Mouse (Mus musculus) monocyte, adult 2 months (primary cell): ENCODE measurements at regions not wholly inside any gene's neighbourhood (a gene's known extent, or its start where the extent isn't known, plus 50 kb on each side); places are given as distances from the start of the nearest gene placed in this dataset.

Experiments
- DNase-seq, 2 experiments: peaks; one replicate each; pipeline ENCODE4 v3.0.0; 2022; ENCODE audit warnings: low spot score in 2 of 2, low read depth in 1 of 2

GRCm38 (mm10) chr5:64727847-64728246 is 75.3 kb upstream of the Klf3 start:
- DNase-seq, result no peak

- DNase-seq, result no peak
Measured at GRCm38 (mm10) chr5:64732356-64732755, 70.8 kb upstream of the Klf3 start.

GRCm38 (mm10) chr5:64736985-64737384 is 66.2 kb upstream of the Klf3 start:
- no peak for DNase-seq

- DNase-seq, result no peak
Measured at GRCm38 (mm10) chr5:64738096-64738780, 65.0 kb upstream of the Klf3 start.

- DNase-seq, result no peak
Measured at GRCm38 (mm10) chr5:64738781-64739310, 64.3 kb upstream of the Klf3 start.

GRCm38 (mm10) chr5:64739311-64740261 is 63.6 kb upstream of the Klf3 start:
- DNase-seq, result no peak

GRCm38 (mm10) chr5:64744041-64744440 is 59.1 kb upstream of the Klf3 start:
- DNase-seq, result no peak

- no peak for DNase-seq
Measured at GRCm38 (mm10) chr5:64744455-64744854, 58.7 kb upstream of the Klf3 start.

GRCm38 (mm10) chr5:64747461-64747860 is 55.7 kb upstream of the Klf3 start:
- no peak for DNase-seq

GRCm38 (mm10) chr5:64749415-64750166 is 53.6 kb upstream of the Klf3 start:
- DNase-seq, result no peak

GRCm38 (mm10) chr5:64750406-64750805 is 52.8 kb upstream of the Klf3 start:
- DNase-seq, result no peak

- no peak for DNase-seq
Measured at GRCm38 (mm10) chr5:64750976-64751656, 52.1 kb upstream of the Klf3 start.

- peak in 1 of 2 experiments; percentile 45 for DNase-seq
Measured at GRCm38 (mm10) chr5:64753142-64753750, 49.9 kb upstream of the Klf3 start.
